Mouse (Mus musculus): Measurements from ENCODE around the gene Vmn1r116.
"Not testable (repeated sequence)": the region's sequence is repeated elsewhere in the genome, so short reads cannot be mapped to it uniquely, and the experiment has no call there.

Vmn1r116 gene

GRCm38 (mm10) chr7:20871956-20872355 is at the start of gene Vmn1r116:
Gene Vmn1r116 (plus strand): TSS chr7:20872256.
- DNase-seq (ENCODE audit: low spot score), result not testable (repeated sequence)

- DNase-seq (ENCODE audit: low spot score), result not testable (repeated sequence)
These were observed 27.2 kb upstream of the Vmn1r116 start, which contains the start of gene Vmn1r115 for GRCm38 (mm10) chr7:20844885-20845284. Gene Vmn1r115 (minus strand): TSS chr7:20844985.

DNA sequence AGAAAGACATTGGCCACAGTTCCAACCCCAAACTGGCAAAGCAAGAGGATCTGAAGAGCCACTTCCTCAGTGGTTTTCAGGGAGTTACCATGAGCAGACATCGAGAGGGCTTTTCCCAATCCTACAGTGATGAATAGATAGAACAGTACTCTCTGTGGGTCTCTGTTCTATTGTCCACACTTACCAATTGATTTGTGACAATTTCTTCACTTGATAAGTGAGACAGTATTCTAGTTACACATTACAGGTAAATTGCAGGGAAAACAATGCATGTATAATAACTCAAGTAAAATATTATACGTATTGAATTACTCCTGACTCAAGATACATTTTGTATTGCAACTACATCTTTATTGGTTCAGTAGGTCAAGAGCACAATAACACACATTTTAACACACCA is 12.0 kb downstream of the Vmn1r116 start, which contains the start of gene Vmn1r117:
Vmn1r117 (minus strand) TSS at position 101 of the 400 bp plus-strand sequence.
- DNase-seq (ENCODE audit: low spot score), result not testable (repeated sequence)

- not testable (repeated sequence) for DNase-seq (ENCODE audit: low spot score)
These were observed 40.2 kb downstream of the Vmn1r116 start, which contains the start of gene Vmn1r118 for GRCm38 (mm10) chr7:20912247-20912646. Gene Vmn1r118 (minus strand): TSS chr7:20912347.

All from spleen, adult 12 weeks (tissue).